Mouse (Mus musculus) CH12.LX (cell line): Measurements from ENCODE around the gene Supv3l1. TPM values are rescaled to one million over a fixed set of nuclear protein-coding genes. Genes with fewer than 3 reads are reported as not detected.

Experiments used
- DNase-seq: peaks from one replicate; pipeline ENCODE4 v3.0.0-alpha.2; 2013; ENCODE audit errors: extremely low read depth
- H3K27ac ChIP-seq: 2 replicates; pipeline ENCODE4 v1.5.1; 2012; ENCODE audit warnings: low read depth, mild to moderate bottlenecking, control low read depth, moderate library complexity; ENCODE audit not compliant: insufficient read depth
- H3K27me3 ChIP-seq: replicated peaks from 2 replicates; pipeline ENCODE3; 2012; ENCODE audit warnings: inconsistent platforms
- H3K36me3 ChIP-seq, 2 experiments: replicated peaks in 1 of 2; 2 replicates each; pipeline versions ENCODE3 to v1.6.1; 2012; ENCODE audit warnings: inconsistent platforms in 1 of 2, low read length in 1 of 2, mild to moderate bottlenecking in 1 of 2, mixed read lengths in 1 of 2, moderate library complexity in 1 of 2; ENCODE audit not compliant: control insufficient read depth in 1 of 2, insufficient read depth in 1 of 2
- H3K4me1 ChIP-seq, 2 experiments: 2 replicates each; pipeline ENCODE4 v1.6.1; 2012; ENCODE audit warnings: inconsistent platforms in 1 of 2, moderate library complexity in 1 of 2; ENCODE audit not compliant: insufficient read depth in 2 of 2, control insufficient read depth in 1 of 2
- H3K4me2 ChIP-seq: 2 replicates; pipeline ENCODE4 v1.6.1; 2012; ENCODE audit warnings: low read depth, mild to moderate bottlenecking, control low read depth; ENCODE audit not compliant: poor library complexity, insufficient read depth, severe bottlenecking
- H3K4me3 ChIP-seq, 3 experiments: fragments of 150-350 bp in 1 of 3; sonication (generic) in 1 of 3; replicated peaks in 1 of 3; 2 replicates each; pipeline versions ENCODE3 to v1.5.1; 2011 to 2012; ENCODE audit warnings: low read depth in 2 of 3, low read length in 2 of 3, mild to moderate bottlenecking in 2 of 3, moderate library complexity in 2 of 3, control low read depth in 1 of 3, improper control_type of control experiment in 1 of 3, inconsistent platforms in 1 of 3, mixed read lengths in 1 of 3; ENCODE audit not compliant: poor library complexity in 1 of 3
- H3K79me2 ChIP-seq: replicated peaks from 2 replicates; pipeline ENCODE4 v1.6.1; 2012; ENCODE audit warnings: mild to moderate bottlenecking, moderate library complexity; ENCODE audit not compliant: control insufficient read depth, poor library complexity, insufficient read depth, severe bottlenecking; ENCODE audit errors: extremely low read depth
- H3K9ac ChIP-seq: 2 replicates; pipeline ENCODE4 v1.6.1; 2012; ENCODE audit warnings: low read depth, mild to moderate bottlenecking, control low read depth, moderate library complexity; ENCODE audit not compliant: insufficient read depth
- H3K9me3 ChIP-seq: replicated peaks from 2 replicates; pipeline ENCODE3; 2012; ENCODE audit warnings: low read length, inconsistent platforms, mixed read lengths
- BHLHE40 ChIP-seq: IDR thresholded peaks from 2 replicates; pipeline ENCODE4 v1.6.1; 2011; ENCODE audit warnings: mild to moderate bottlenecking, low read depth, low read length, improper control_type of control experiment
- CHD1 ChIP-seq: IDR thresholded peaks from 2 replicates; pipeline ENCODE4 v1.6.1; 2012; ENCODE audit warnings: low read depth, low read length, improper control_type of control experiment, inconsistent platforms
- CHD2 ChIP-seq: IDR thresholded peaks from 2 replicates; pipeline ENCODE4 v1.6.1; 2011; ENCODE audit warnings: low read length, improper control_type of control experiment
- CTCF ChIP-seq, 2 experiments: IDR thresholded peaks in 1 of 2; conservative IDR thresholded peaks in 1 of 2; 2 replicates each; pipeline ENCODE4 v1.5.1; 2011 to 2012; ENCODE audit warnings: low read depth in 2 of 2, low read length in 2 of 2, improper control_type of control experiment in 1 of 2, inconsistent platforms in 1 of 2, mild to moderate bottlenecking in 1 of 2, moderate library complexity in 1 of 2
- E2F4 ChIP-seq: IDR thresholded peaks from 2 replicates; pipeline ENCODE4 v1.6.1; 2011; ENCODE audit warnings: low read depth, low read length, improper control_type of control experiment; ENCODE audit not compliant: insufficient replicate concordance
- ELF1 ChIP-seq: IDR thresholded peaks from 2 replicates; pipeline ENCODE4 v1.6.1; 2014; ENCODE audit warnings: low read depth, mild to moderate bottlenecking, inconsistent platforms, low read length, improper control_type of control experiment
- EP300 ChIP-seq: IDR thresholded peaks from 2 replicates; pipeline ENCODE4 v1.6.1; 2011; ENCODE audit warnings: low read length, improper control_type of control experiment
- ETS1 ChIP-seq: conservative IDR thresholded peaks from 2 replicates; pipeline ENCODE4 v1.6.1; 2012; ENCODE audit warnings: low read depth, mild to moderate bottlenecking, inconsistent platforms, low read length, improper control_type of control experiment, moderate library complexity
- HCFC1 ChIP-seq: IDR thresholded peaks from 2 replicates; pipeline ENCODE4 v1.6.1; 2012; ENCODE audit warnings: low read depth, mild to moderate bottlenecking, inconsistent platforms, low read length, improper control_type of control experiment
- IRF4 ChIP-seq: IDR thresholded peaks from 2 replicates; pipeline ENCODE4 v1.6.1; 2014; ENCODE audit warnings: low read depth, mild to moderate bottlenecking, inconsistent platforms, low read length, improper control_type of control experiment
- JUND ChIP-seq: conservative IDR thresholded peaks from 2 replicates; pipeline ENCODE4 v1.6.1; 2011; ENCODE audit warnings: low read depth, low read length, improper control_type of control experiment
- KAT2A ChIP-seq: IDR thresholded peaks from 2 replicates; pipeline ENCODE4 v1.6.1; 2012; ENCODE audit warnings: low read length, improper control_type of control experiment, inconsistent platforms; ENCODE audit not compliant: insufficient replicate concordance
- MAX ChIP-seq: IDR thresholded peaks from 2 replicates; pipeline ENCODE4 v1.6.1; 2011; ENCODE audit warnings: low read length, improper control_type of control experiment
- MAZ ChIP-seq: IDR thresholded peaks from 2 replicates; pipeline ENCODE4 v1.6.1; 2012; ENCODE audit warnings: low read depth, mild to moderate bottlenecking, inconsistent platforms, low read length, improper control_type of control experiment, moderate library complexity
- MXI1 ChIP-seq: IDR thresholded peaks from 2 replicates; pipeline ENCODE4 v1.6.1; 2011; ENCODE audit warnings: mild to moderate bottlenecking, low read depth, low read length, improper control_type of control experiment
- MYC ChIP-seq: IDR thresholded peaks from 2 replicates; pipeline ENCODE4 v1.6.1; 2011; ENCODE audit warnings: low read depth, mild to moderate bottlenecking, improper control_type of control experiment, low read length
- NELFE ChIP-seq: IDR thresholded peaks from 2 replicates; pipeline ENCODE4 v1.6.1; 2011; ENCODE audit warnings: low read depth, low read length, improper control_type of control experiment
- NRF1 ChIP-seq: IDR thresholded peaks from 2 replicates; pipeline ENCODE4 v1.6.1; 2014; ENCODE audit warnings: low read depth, mild to moderate bottlenecking, inconsistent platforms, low read length, improper control_type of control experiment, moderate library complexity
- POLR2A ChIP-seq: IDR thresholded peaks from 2 replicates; pipeline ENCODE4 v1.6.1; 2011; ENCODE audit warnings: low read depth, mild to moderate bottlenecking, improper control_type of control experiment, low read length
- POLR2AphosphoS2 ChIP-seq: IDR thresholded peaks from 2 replicates; pipeline ENCODE4 v1.6.1; 2011; ENCODE audit warnings: low read depth, low read length, improper control_type of control experiment
- RCOR1 ChIP-seq: conservative IDR thresholded peaks from 2 replicates; pipeline ENCODE4 v1.6.1; 2012; ENCODE audit warnings: low read depth, mild to moderate bottlenecking, inconsistent platforms, low read length, improper control_type of control experiment
- SIN3A ChIP-seq: IDR thresholded peaks from 2 replicates; pipeline ENCODE4 v1.6.1; 2012; ENCODE audit warnings: low read length, improper control_type of control experiment, inconsistent platforms
- TBP ChIP-seq: conservative IDR thresholded peaks from 2 replicates; pipeline ENCODE4 v1.6.1; 2011; ENCODE audit warnings: low read depth, low read length, improper control_type of control experiment
- TCF12 ChIP-seq: IDR thresholded peaks from 2 replicates; pipeline ENCODE4 v1.6.1; 2014; ENCODE audit warnings: low read depth, mild to moderate bottlenecking, inconsistent platforms, low read length, improper control_type of control experiment
- UBTF ChIP-seq: IDR thresholded peaks from 2 replicates; pipeline ENCODE4 v1.6.1; 2012; ENCODE audit warnings: low read depth, mild to moderate bottlenecking, inconsistent platforms, low read length, improper control_type of control experiment, moderate library complexity
- ZKSCAN1 ChIP-seq: IDR thresholded peaks from 2 replicates; pipeline ENCODE4 v1.6.1; 2012; ENCODE audit warnings: low read depth, inconsistent platforms, low read length, improper control_type of control experiment, borderline replicate concordance
- ZMIZ1 ChIP-seq: IDR thresholded peaks from 2 replicates; pipeline ENCODE4 v1.6.1; 2012; ENCODE audit warnings: low read depth, mild to moderate bottlenecking, inconsistent platforms, low read length, improper control_type of control experiment
- dilution Hi-C: fragments of 300-500 bp; cut with MboI; formaldehyde crosslinking; loops from 2 replicates; pipeline ENCODE4 v1.14.3; 2020; ENCODE audit warnings: low sequenced_read_pairs; ENCODE audit not compliant: extremely low pct_unique_long_range_greater_than_20kb, extremely low pct_ligation_motif_present
- in situ Hi-C: fragments of 300-500 bp; cut with MboI; formaldehyde crosslinking; loops from 3 replicates; pipeline ENCODE4 v1.14.3; 2019; ENCODE audit warnings: low sequenced_read_pairs, low pct_ligation_motif_present, low pct_unique_long_range_greater_than_20kb, mixed read lengths
- polyA plus RNA-seq: library from polyadenylated mRNA; unstranded; fragments of >175 nt; gene quantifications from 2 replicates; pipeline ENCODE4 v1.2.1, GENCODE M21; 2012; ENCODE audit warnings: low read depth; ENCODE audit not compliant: insufficient read length
- total RNA-seq, 2 experiments: library from RNA; depleted of rRNA; stranded (reverse); fragments of 300-350 nt in 1 of 2; fragments of >200 nt in 1 of 2; gene quantifications; 2 replicates each; pipeline ENCODE4 v1.2.3; 2012 to 2014

Gene Supv3l1
- total and polyA plus RNA-seq, 3 experiments, result 41.5 to 69.3 (median 62.0) TPM

DNA sequence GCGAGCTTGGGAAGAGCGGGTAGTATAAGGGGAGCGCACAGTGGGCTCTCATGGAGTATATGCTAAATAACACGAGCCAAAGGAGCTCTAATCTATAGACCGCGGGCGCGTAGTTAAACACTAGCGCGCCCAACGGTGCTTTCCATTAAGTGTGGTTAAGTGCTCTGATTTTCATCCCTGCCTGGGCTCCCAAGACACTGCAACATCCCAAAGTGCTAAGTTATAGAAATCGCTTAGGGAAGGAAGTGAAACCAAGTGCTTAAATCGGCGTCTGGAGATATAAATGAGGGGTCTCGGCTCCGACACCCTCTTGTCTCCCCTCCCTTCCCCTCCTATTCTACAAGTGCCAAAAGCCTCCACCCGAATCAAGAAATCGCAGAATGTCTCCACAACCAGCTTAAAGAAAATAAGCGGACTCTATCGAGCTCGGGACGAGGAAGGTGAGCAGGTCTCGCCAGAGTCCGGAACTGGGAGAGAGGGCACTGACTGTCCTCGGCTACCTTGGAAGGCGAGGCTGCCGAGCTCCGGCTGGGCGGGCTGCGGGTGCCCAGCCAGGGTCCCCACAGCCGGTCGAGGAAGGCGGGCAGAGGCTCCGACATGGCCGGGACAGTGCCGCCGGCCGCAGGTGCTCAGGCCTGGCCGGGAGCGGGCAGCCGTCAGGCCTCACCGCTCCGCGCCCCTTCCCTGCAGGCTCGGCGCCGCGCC lies 36.5 kb upstream of the Supv3l1 start:
- DNase-seq, result peak; percentile 45

GRCm38 (mm10) chr10:62481108-62481852 lies 31.7 kb upstream of the Supv3l1 start:
- Histone ChIP-seq H3K9ac (no peak overlapping the region), H3K4me1 (peaks cover 0 to 5% of the 10 kb centered on the region in 2 experiments; a peak in 2 of 4 replicates), H3K4me3 (no peak overlapping the region), H3K79me2 (peaks cover 33% of the 10 kb centered on the region), H3K27ac (no peak overlapping the region), H3K27me3 (no peaks in the 10 kb centered on the region), H3K4me2 (no peak overlapping the region), H3K36me3 (peaks cover 3 to 18% of the 10 kb centered on the region in 2 experiments), H3K9me3 (no peaks in the 10 kb centered on the region)
- TF ChIP-seq SIN3A (no peak), NRF1 (no peak), BHLHE40 (no peak), HCFC1 (no peak), MYC (peak; percentile 68), TBP (no peak), NELFE (no peak), ELF1 (no peak), KAT2A (no peak), ZKSCAN1 (no peak), CTCF (conservative IDR thresholded peaks at IDR 0.05 in 1 of 2, IDR thresholded peaks at IDR 0.05 in 1 of 2; ENCODE audit: low read depth in 2 of 2, low read length in 2 of 2) (peak in 1 of 2 experiments; percentile 34; a peak in 2 of 4 replicates), UBTF (no peak)
- no peak for DNase-seq
- dilution Hi-C loops, result no loop called here
- in situ Hi-C loops, result no loop called here

More for the DNA sequence above, 36.5 kb upstream of the Supv3l1 start:
- no peaks in the 10 kb centered on the region for H3K36me3 ChIP-seq
- peaks cover 7 to 17% of the 10 kb centered on the region in 2 experiments for H3K4me1 ChIP-seq
- dilution Hi-C loops, result no loop called here
- H3K4me3 ChIP-seq, result peak overlapping the region; percentile 84 to 89 (median 88)
- H3K4me2 ChIP-seq, result peak overlapping the region; percentile 98
- H3K9ac ChIP-seq, result peak overlapping the region; percentile 54
- peak overlapping the region; percentile 37; the same call in 1 of the 2 replicates for H3K27ac ChIP-seq
- in situ Hi-C loops, result no loop called here
- no peaks in the 10 kb centered on the region for H3K27me3 ChIP-seq
- peaks cover 27% of the 10 kb centered on the region for H3K79me2 ChIP-seq
- no peaks in the 10 kb centered on the region for H3K9me3 ChIP-seq
- no peak for TF ChIP-seq POLR2AphosphoS2
- no peak for TF ChIP-seq TBP
- no peak for TF ChIP-seq ZKSCAN1
- peak; percentile 37; the same call in 1 of the 2 replicates for TF ChIP-seq IRF4
- TF ChIP-seq CHD1, result 0 out of 2 replicates have a peak, but pooled peaks have one; percentile 46
- no peak for TF ChIP-seq MYC
- TF ChIP-seq UBTF, result peak; percentile 94; the same call in 1 of the 2 replicates
- TF ChIP-seq NELFE, result no peak
- no peak for TF ChIP-seq CTCF (conservative IDR thresholded peaks at IDR 0.05 in 1 of 2, IDR thresholded peaks at IDR 0.05 in 1 of 2; ENCODE audit: low read depth in 2 of 2, low read length in 2 of 2)
- no peak; the same call in 1 of the 2 replicates for TF ChIP-seq BHLHE40
- TF ChIP-seq SIN3A, result peak; percentile 73
- no peak; the same call in 1 of the 2 replicates for TF ChIP-seq MXI1
- TF ChIP-seq ZMIZ1, result no peak
- TF ChIP-seq EP300, result peak; percentile 42
- TF ChIP-seq ETS1, result no peak
- TF ChIP-seq CHD2, result no peak
- TF ChIP-seq JUND, result no peak
- TF ChIP-seq POLR2A, result no peak
- no peak for TF ChIP-seq HCFC1
- no peak for TF ChIP-seq E2F4
- peak; percentile 47; the same call in 1 of the 2 replicates for TF ChIP-seq MAX
- TF ChIP-seq TCF12, result no peak; the same call in 1 of the 2 replicates
- 0 out of 2 replicates have a peak, but pooled peaks have one; percentile 8 for TF ChIP-seq RCOR1
- TF ChIP-seq MAZ, result no peak; the same call in 1 of the 2 replicates
- TF ChIP-seq, all 38 proteins: peak for 7
